Mouse (Mus musculus) cortical plate, adult 2 months (tissue): Measurements from ENCODE around the gene Ppa1.

Experiments used
- CTCF ChIP-seq: fragments of 200-500 bp; IDR thresholded peaks from 2 replicates; pipeline ENCODE4 v1.5.1; 2011; ENCODE audit warnings: mild to moderate bottlenecking, control low read depth, low read length; ENCODE audit not compliant: insufficient read depth; ENCODE audit errors: extremely low read depth
- POLR2A ChIP-seq: fragments of 200-500 bp; IDR thresholded peaks from 2 replicates; pipeline ENCODE4 v1.6.1; 2011; ENCODE audit warnings: mild to moderate bottlenecking, low read length, control low read depth; ENCODE audit not compliant: insufficient read depth; ENCODE audit errors: extremely low read depth

- TF ChIP-seq CTCF = no peak
- no peak for TF ChIP-seq POLR2A
Measured at GRCm38 (mm10) chr10:61655188-61655587, 6.8 kb downstream of the Ppa1 start.
